Mouse (Mus musculus) midbrain, embryonic 12.5 days (tissue): Measurements from ENCODE around the gene ccdc198. TPM values are rescaled to one million over a fixed set of nuclear protein-coding genes. Genes with fewer than 3 reads are reported as not detected.
"Not testable (repeated sequence)": the region's sequence is repeated elsewhere in the genome, so short reads cannot be mapped to it uniquely, and the experiment has no call there.

Experiments used
- ATAC-seq: fragments of 200-750 bp; cut with Nextera tagmentation; 2 replicates; pipeline ENCODE4 v1.8.0; 2017; ENCODE audit warnings: low read depth, moderate TSS enrichment, moderate library complexity; ENCODE audit not compliant: low FRiP score
- H3K27ac ChIP-seq: fragments of 300-500 bp; sonication (generic); replicated peaks from 2 replicates; pipeline ENCODE4 v1.5.1; 2016; ENCODE audit warnings: mild to moderate bottlenecking
- H3K27me3 ChIP-seq: fragments of 300-500 bp; sonication (generic); 2 replicates; pipeline ENCODE4 v1.6.1; 2016; ENCODE audit warnings: mild to moderate bottlenecking
- H3K36me3 ChIP-seq: fragments of 300-500 bp; sonication (generic); 2 replicates; pipeline ENCODE4 v1.6.1; 2016
- H3K4me1 ChIP-seq: fragments of 300-500 bp; sonication (generic); 2 replicates; pipeline ENCODE4 v1.6.1; 2016
- H3K4me2 ChIP-seq: fragments of 300-500 bp; sonication (generic); replicated peaks from 2 replicates; pipeline ENCODE4 v1.6.1; 2016; ENCODE audit warnings: mild to moderate bottlenecking, moderate library complexity
- H3K4me3 ChIP-seq: fragments of 300-500 bp; sonication (generic); 2 replicates; pipeline ENCODE4 v1.5.1; 2016; ENCODE audit warnings: mild to moderate bottlenecking
- H3K9ac ChIP-seq: fragments of 300-500 bp; sonication (generic); replicated peaks from 2 replicates; pipeline ENCODE4 v1.6.1; 2016; ENCODE audit warnings: mild to moderate bottlenecking, moderate library complexity
- H3K9me3 ChIP-seq: fragments of 300-500 bp; sonication (generic); 2 replicates; pipeline ENCODE4 v1.6.1; 2016; ENCODE audit warnings: mild to moderate bottlenecking
- WGBS: fragments of 180-500 bp; shearing (Covaris S2); methylation state at CpG from one replicate; pipeline ENCODE4 v1.1.7; 2016; 5-methylcytosine and 5-hydroxymethylcytosine counted together
- polyA plus RNA-seq: library from polyadenylated mRNA; unstranded; fragments of >200 nt; fragmentation: Nextera tagmentation; extraction: Ambion mirVana; gene quantifications from 2 replicates; pipeline ENCODE4 v1.2.1, GENCODE M21; 2016

The ccdc198 gene
- polyA plus RNA-seq, result 0.21 and 0.22 TPM in 2 replicates

DNA sequence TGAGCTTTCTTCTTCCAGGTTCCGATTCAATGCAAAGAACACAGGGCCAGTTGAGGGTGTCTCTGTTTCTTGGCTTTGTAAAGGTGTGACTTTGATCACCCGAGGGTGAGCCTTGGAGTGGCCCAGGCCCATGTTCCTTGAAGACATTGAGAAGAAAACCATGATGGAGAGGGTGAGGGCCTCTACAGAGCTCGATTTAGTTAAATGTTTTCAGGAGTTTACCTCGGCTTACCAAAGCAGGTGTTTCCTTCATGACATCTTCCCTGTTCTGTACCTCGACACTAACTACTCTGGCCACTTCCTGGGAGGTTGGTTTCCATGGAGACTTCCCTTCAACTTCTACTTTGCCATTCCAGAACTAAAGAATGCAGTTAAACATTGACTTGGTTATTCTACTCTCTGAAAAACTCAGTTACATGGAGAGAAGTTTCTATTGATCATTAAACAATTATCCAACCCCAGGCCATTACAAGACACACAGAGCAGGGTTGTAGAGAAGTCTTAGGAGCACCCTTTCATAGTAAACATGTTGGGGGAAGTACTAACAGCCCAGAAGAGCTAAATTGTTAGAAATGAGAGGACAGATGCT lies at the start of gene ccdc198:
Gene ccdc198 (minus strand): TSS at position 349 of the 589 bp plus-strand sequence.
- Histone ChIP-seq H3K4me1 (no peaks in the 10 kb centered on the region), H3K36me3 (no peaks in the 10 kb centered on the region), H3K27me3 (no peaks in the 10 kb centered on the region), H3K27ac (no peak within 1 kb of the TSS), H3K9me3 (no peaks in the 10 kb centered on the region), H3K9ac (no peak within 1 kb of the TSS), H3K4me2 (no peak within 1 kb of the TSS), H3K4me3 (no peak within 1 kb of the TSS)
- ATAC-seq, result no peak
- 78% methylated on average over 5 of the region's 5 CpGs for WGBS

DNA sequence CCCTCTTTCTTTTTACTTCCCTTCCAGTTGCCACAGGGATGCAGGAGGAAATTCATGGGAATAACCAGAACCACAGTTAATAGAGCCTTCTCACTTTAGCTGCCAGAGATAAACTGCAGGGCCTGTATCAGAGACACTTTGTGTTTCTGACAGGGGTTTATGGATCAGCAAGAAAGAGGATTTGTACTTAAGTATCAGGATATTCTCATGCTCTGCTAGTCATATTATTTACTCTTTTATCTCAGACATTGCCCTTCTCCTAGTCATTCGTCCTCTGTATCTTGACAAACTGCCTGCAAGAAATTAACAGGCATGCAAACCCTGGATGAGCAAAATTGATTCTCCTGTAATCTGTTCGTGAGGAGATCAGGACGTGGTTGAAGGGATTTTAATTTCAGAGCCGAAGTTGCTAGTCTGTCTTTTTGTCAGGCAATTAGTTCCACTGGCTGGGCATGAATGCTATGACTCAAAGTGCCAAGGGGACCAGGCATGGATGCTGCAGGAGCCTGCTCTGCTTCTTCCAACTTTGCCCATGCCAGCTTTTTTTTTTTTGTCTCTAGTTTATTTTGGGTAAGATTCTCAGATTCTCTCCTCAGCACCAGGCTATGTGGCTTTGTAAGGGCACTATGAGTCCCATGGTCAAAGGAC lies 48.7 kb upstream of the ccdc198 start:
- Histone ChIP-seq H3K4me3 (no peak overlapping the region), H3K4me2 (no peak overlapping the region), H3K9ac (no peak overlapping the region), H3K9me3 (no peaks in the 10 kb centered on the region), H3K4me1 (peaks cover 15% of the 10 kb centered on the region), H3K27ac (no peak overlapping the region; the same call in 1 of the 2 replicates), H3K36me3 (no peaks in the 10 kb centered on the region), H3K27me3 (no peaks in the 10 kb centered on the region)
- WGBS, result 10% methylated on average over 4 of the region's 4 CpGs
- ATAC-seq, result peak; percentile 47; the same call in 1 of the 2 replicates

DNA sequence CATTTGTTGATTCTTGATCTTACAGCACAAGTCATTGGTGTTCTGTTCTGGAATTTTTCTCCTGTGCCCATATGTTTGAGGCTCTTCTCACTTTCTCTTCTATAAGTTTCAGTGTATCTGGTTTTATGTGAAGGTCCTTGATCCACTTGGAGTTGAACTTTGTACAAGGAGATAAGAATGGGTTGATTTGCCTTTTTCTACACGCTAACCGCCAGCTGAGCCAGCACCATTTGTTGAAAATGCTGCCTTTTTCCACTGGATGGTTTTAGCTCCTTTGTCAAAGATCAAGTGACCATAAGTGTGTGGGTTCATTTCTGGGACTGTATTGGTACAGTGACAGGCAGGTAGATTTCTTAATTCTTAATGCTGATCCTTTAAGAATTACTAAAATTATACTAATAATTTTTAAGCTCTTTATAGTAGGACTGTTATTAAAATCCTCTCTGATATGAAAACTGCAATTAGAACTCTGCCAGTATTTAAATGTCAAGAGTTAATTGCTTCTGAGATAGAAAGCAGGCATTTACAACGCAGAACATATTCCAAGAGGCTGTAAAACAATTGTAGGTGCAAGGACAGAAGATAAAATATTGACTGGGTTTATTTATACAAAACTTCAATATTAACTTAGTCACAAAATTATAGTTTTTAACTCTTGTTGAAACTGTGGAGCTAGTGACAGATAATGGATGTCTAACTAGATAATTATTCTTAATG lies 44.9 kb upstream of the ccdc198 start:
- Histone ChIP-seq H3K36me3 (no peaks in the 10 kb centered on the region), H3K9ac (no peak overlapping the region), H3K27me3 (no peaks in the 10 kb centered on the region), H3K4me1 (peaks cover 15% of the 10 kb centered on the region), H3K9me3 (no peaks in the 10 kb centered on the region), H3K27ac (no peak overlapping the region), H3K4me2 (no peak overlapping the region), H3K4me3 (no peak overlapping the region)
- no peak for ATAC-seq
- WGBS, result 87% methylated on average over 3 of the region's 3 CpGs

DNA sequence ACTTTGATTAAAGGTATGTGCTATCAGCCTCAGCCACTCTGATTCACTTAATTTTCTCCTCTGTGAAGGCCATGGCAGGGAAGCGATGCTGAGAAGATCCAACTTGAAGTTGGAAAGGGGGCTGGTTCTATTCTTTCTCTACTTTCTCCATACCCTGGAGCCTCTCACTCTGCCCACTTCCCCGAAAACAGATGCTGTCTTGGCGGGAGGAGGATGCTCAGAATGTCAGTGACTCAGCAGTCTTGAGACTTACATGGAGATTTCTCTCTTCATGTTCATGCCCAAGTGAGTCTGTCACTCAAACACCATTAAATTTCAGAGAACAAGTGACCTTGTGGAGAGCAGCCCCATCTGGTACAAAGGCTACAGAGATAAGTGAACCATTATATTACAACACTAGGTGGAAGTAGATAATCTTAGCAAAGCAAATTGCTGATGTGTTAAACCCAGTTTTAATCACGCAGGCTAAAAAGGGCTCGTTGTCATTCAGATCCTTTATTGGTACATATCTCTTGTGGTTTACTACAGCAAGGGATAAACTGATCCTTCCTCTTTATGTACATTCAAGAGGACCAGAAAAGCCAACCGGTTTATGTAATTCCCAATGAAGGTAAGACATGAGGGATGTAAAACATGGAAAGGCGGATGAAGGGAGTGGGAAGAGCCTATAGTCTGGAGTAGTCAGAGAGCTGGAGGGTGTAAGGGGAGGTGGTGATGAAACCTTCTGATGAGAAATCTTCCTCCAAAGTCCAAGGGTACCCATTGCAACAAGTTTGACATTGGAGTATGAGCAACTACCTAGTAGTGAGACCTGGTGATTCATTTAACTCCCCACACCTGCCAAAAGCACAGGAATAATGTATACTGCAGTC lies 38.7 kb upstream of the ccdc198 start:
- no peaks in the 10 kb centered on the region for H3K9me3 ChIP-seq
- H3K36me3 ChIP-seq, result no peaks in the 10 kb centered on the region
- no peak overlapping the region for H3K9ac ChIP-seq
- WGBS, result 82% methylated on average over 7 of the region's 7 CpGs
- no peaks in the 10 kb centered on the region for H3K27me3 ChIP-seq
- no peak for ATAC-seq
- no peak overlapping the region for H3K27ac ChIP-seq
- H3K4me3 ChIP-seq, result no peak overlapping the region
- no peak overlapping the region for H3K4me2 ChIP-seq
- no peaks in the 10 kb centered on the region for H3K4me1 ChIP-seq

DNA sequence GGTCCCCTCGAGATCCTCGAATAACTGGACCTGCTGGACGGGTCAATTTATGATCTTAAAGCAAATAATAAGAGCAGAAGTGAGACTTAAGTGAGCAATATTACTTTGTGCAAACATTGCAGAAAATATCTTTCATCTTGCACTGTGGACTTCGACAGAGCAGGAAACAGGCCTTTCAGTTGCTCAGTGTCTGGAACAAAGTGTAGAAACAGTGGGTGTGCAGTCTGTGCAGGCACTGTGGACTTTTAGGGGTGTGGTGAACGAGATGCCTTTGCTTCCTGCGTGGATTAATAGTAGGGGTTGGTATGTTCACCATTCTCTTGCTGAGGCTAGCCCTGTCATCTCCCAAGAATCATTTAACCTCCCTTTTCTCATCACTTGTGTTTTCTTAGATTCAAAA lies 33.6 kb upstream of the ccdc198 start:
- no peak overlapping the region for H3K4me2 ChIP-seq
- 81% methylated on average over 6 of the region's 6 CpGs for WGBS
- H3K9me3 ChIP-seq, result no peaks in the 10 kb centered on the region
- no peak for ATAC-seq
- no peak overlapping the region for H3K9ac ChIP-seq
- H3K4me3 ChIP-seq, result no peak overlapping the region
- H3K27ac ChIP-seq, result no peak overlapping the region
- H3K4me1 ChIP-seq, result no peaks in the 10 kb centered on the region
- H3K27me3 ChIP-seq, result no peaks in the 10 kb centered on the region
- no peaks in the 10 kb centered on the region for H3K36me3 ChIP-seq

DNA sequence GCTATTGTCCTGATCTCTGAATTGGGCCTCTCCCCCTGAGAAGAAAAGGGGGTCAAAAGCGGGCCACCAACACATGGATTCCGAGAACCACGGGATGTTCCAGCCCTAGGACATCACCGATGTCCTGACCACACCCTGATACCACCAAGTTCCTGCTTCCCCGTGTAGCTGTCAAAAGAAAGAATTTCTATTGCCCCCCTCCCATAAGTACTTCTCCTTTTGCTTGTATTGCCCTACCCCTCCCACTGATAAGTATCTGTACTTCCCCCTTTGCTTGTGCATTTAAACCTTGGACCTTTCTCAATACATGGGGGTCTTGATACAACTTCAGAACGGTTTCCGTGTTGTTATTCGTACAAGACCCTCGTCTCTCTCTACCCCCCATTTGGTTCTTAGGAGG lies 33.2 kb upstream of the ccdc198 start:
- H3K27me3 ChIP-seq, H3K9ac ChIP-seq, H3K4me3 ChIP-seq, ATAC-seq, H3K4me1 ChIP-seq, H3K9me3 ChIP-seq, H3K27ac ChIP-seq, H3K4me2 ChIP-seq, H3K36me3 ChIP-seq: not testable (repeated sequence)
- 93% methylated on average over 9 of the region's 9 CpGs for WGBS

DNA sequence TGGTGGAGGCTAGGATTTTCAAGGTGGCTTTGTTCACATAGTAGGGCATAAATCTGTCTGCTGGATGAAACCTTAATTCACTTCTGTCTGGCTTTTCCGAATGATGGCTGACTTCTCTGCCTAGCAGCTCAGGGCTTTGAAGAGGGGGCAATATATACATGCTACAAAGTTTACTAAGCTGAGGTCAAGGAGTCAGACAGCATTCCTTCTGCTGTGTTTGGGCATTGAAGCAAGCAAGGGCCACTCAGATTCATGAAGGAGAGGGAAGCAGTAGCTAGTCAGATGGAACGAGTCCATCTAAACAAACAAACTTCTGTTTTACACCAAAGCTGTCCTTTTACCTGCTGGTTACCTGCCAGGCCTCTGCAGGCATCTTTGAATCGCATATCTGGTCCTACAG lies 32.4 kb upstream of the ccdc198 start:
- Histone ChIP-seq H3K27me3 (no peaks in the 10 kb centered on the region), H3K9me3 (no peaks in the 10 kb centered on the region), H3K9ac (no peak overlapping the region), H3K4me2 (no peak overlapping the region), H3K4me1 (no peaks in the 10 kb centered on the region), H3K4me3 (no peak overlapping the region), H3K27ac (no peak overlapping the region), H3K36me3 (no peaks in the 10 kb centered on the region)
- ATAC-seq, result no peak
- WGBS, result 78% methylated on average over 3 of the region's 3 CpGs

DNA sequence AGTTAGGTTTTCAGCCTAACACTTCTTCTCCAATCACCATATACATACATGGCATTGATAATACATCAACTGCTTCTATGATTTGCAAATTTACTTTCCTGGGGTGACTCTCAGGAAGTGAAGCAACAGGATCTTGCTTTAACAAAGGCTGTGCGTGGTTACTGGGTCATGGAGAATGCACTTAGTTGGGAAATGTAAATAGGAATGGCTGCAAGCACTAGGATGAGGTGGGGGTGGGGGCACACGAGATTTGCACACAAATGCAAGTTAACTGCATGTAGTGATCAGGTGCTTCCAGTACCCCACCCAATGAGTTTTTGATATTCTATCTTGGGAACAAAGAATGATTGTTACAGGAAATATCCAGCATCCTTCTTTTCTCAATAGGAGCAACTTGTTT lies 30.1 kb upstream of the ccdc198 start:
- Histone ChIP-seq H3K27ac (no peak overlapping the region), H3K4me3 (no peak overlapping the region), H3K4me2 (no peak overlapping the region), H3K36me3 (no peaks in the 10 kb centered on the region), H3K4me1 (no peaks in the 10 kb centered on the region), H3K9ac (no peak overlapping the region), H3K27me3 (no peaks in the 10 kb centered on the region), H3K9me3 (no peaks in the 10 kb centered on the region)
- ATAC-seq, result no peak
- 40% methylated on average over 2 of the region's 2 CpGs for WGBS

DNA sequence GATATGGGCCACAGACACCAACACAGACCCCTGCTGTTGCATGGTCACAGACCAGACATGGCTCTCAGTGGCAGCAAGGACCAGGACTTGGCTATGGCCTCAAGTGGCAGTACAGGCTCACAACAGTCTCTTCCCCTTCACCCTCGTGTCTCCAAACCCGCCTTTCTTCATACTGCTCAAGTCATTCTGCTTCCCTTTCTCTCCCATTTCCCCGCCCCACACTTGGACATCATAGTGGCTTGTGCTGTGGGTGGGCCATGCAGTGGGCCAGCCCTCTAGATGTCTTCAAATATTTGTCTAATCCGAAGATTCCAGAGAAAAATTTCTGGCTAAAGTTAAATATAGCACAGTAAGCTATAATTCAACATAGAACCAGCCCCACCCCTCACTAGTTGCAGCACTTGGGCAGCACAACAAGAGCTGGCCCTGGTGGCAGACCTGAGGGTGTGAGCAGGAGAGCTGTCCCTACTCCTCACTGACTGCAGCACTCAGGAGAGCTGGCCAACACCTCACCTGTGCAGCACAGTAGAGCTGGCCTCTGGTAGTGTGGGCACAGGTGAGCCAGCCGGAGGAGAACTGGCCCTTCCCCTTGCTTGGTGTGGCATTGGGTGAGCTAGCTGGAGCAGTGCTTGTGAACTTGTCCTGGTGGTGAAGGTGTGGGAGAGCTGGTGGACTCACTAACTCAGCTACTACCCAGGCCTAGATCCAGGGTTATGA lies 20.2 kb upstream of the ccdc198 start:
- Histone ChIP-seq H3K4me1 (no peaks in the 10 kb centered on the region), H3K4me2 (no peak overlapping the region), H3K27ac (no peak overlapping the region), H3K4me3 (no peak overlapping the region), H3K9me3 (no peaks in the 10 kb centered on the region), H3K27me3 (no peaks in the 10 kb centered on the region), H3K9ac (no peak overlapping the region), H3K36me3 (no peaks in the 10 kb centered on the region)
- WGBS, result 81% methylated on average over 5 of the region's 5 CpGs
- ATAC-seq, result no peak

DNA sequence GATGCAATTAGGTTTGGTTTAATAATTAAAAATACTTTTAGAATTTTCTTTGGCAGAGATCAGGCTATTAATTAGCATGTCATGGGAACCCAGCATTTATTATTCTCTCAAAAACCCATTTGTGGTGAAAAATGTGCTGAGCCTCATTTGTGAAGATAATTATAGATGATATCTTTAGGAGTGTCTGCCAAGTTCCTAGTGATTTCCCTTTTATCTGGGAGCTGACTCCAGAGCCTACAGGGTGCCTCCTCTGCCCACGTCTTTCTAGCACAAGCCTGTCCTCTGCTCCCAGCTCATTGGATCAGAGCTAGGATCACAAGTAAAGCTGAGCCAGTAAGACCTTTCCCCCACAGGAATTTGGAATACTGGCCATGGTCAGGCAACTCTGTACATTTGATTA lies 3.8 kb downstream of the ccdc198 start:
- Histone ChIP-seq H3K4me3 (no peak overlapping the region), H3K36me3 (no peaks in the 10 kb centered on the region), H3K4me1 (no peaks in the 10 kb centered on the region), H3K9ac (no peak overlapping the region), H3K4me2 (no peak overlapping the region), H3K9me3 (no peaks in the 10 kb centered on the region), H3K27me3 (peaks cover 11% of the 10 kb centered on the region), H3K27ac (no peak overlapping the region)
- ATAC-seq, result no peak
- 16% methylated on average over 1 of the region's 1 CpGs for WGBS

DNA sequence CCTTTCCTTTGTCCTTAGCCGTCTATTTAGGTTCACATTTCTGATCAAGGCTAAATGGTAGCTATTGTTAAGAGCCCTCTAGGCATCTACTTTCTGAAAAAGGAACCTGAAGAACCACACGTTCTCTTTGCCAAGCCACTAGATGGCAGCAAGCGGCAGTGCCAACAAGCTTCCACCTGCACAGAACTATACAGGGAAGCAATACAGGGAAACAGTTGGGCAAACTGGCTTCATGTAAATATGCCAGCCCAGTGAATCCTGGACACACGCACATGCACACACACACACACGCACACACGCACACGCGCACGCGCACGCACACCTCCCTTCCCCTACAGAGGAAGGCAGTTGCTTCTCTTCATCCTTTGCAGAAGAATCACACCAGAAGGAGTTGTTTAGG lies 7.1 kb downstream of the ccdc198 start:
- H3K27ac ChIP-seq, result no peak overlapping the region
- WGBS, result 43% methylated on average over 11 of the region's 11 CpGs
- peak; percentile 68 for ATAC-seq
- no peaks in the 10 kb centered on the region for H3K4me1 ChIP-seq
- H3K36me3 ChIP-seq, result no peaks in the 10 kb centered on the region
- no peaks in the 10 kb centered on the region for H3K9me3 ChIP-seq
- no peak overlapping the region for H3K4me2 ChIP-seq
- H3K27me3 ChIP-seq, result peaks cover 18% of the 10 kb centered on the region
- H3K9ac ChIP-seq, result no peak overlapping the region
- no peak overlapping the region for H3K4me3 ChIP-seq
